Mouse (Mus musculus) cerebellum, adult 11-12 months (tissue): ENCODE data around the gene Gm9970.

ENCODE experiments used
- DNase-seq: peaks from one replicate; pipeline ENCODE4 v3.0.0; 2022

The Gm9970 gene

GRCm38 (mm10) chr5:31194486-31195485, 46.2 kb downstream of the Gm9970 start:
- DNase-seq: peak; percentile 41

- no peak for DNase-seq
Observed at GRCm38 (mm10) chr5:31193631-31194281, 47.3 kb downstream of the Gm9970 start.

GRCm38 (mm10) chr5:31192939-31193630, 47.9 kb downstream of the Gm9970 start, which contains the start of the genes Snx17 and Eif2b4:
Snx17 (plus strand) TSS chr5:31193227.
Eif2b4 (minus strand) TSS chr5:31193430.
- DNase-seq: peak; percentile 99

- DNase-seq: no peak
Observed at GRCm38 (mm10) chr5:31192045-31192938, 48.7 kb downstream of the Gm9970 start.
